Mouse (Mus musculus): ENCODE measurements around the gene Scn5a.

The Scn5a gene

GRCm38 (mm10) chr9:119564803-119565202, 14.0 kb downstream of the Scn5a start:
- DNase-seq (ENCODE audit: low spot score in 2 of 2): no peak

- DNase-seq (ENCODE audit: low spot score in 2 of 2): no peak
Measured at GRCm38 (mm10) chr9:119563617-119564016, 15.2 kb downstream of the Scn5a start.

GRCm38 (mm10) chr9:119562256-119562655, 16.6 kb downstream of the Scn5a start:
- no peak for DNase-seq (ENCODE audit: low spot score in 2 of 2)

GRCm38 (mm10) chr9:119561746-119562145, 17.1 kb downstream of the Scn5a start:
- DNase-seq (ENCODE audit: low spot score in 2 of 2): no peak

- no peak for DNase-seq (ENCODE audit: low spot score in 2 of 2)
Measured at GRCm38 (mm10) chr9:119559537-119560276, 19.1 kb downstream of the Scn5a start.

GRCm38 (mm10) chr9:119558119-119558854, 20.5 kb downstream of the Scn5a start:
- no peak for DNase-seq (ENCODE audit: low spot score in 2 of 2)

- no peak for DNase-seq (ENCODE audit: low spot score in 2 of 2)
Measured at GRCm38 (mm10) chr9:119556043-119556442, 22.8 kb downstream of the Scn5a start.

GRCm38 (mm10) chr9:119547528-119547927, 31.3 kb downstream of the Scn5a start:
- no peak for DNase-seq (ENCODE audit: low spot score in 2 of 2)

GRCm38 (mm10) chr9:119547128-119547527, 31.7 kb downstream of the Scn5a start:
- no peak for DNase-seq (ENCODE audit: low spot score in 2 of 2)

- DNase-seq (ENCODE audit: low spot score in 2 of 2): no peak
Measured at GRCm38 (mm10) chr9:119540726-119541125, 38.1 kb downstream of the Scn5a start.

GRCm38 (mm10) chr9:119537823-119538222, 41.0 kb downstream of the Scn5a start:
- DNase-seq (ENCODE audit: low spot score in 2 of 2): no peak

GRCm38 (mm10) chr9:119531684-119532417, 47.0 kb downstream of the Scn5a start:
- no peak for DNase-seq (ENCODE audit: low spot score in 2 of 2)

GRCm38 (mm10) chr9:119524511-119524910, 54.3 kb downstream of the Scn5a start:
- DNase-seq (ENCODE audit: low spot score in 2 of 2): no peak

GRCm38 (mm10) chr9:119523301-119523700, 55.5 kb downstream of the Scn5a start:
- DNase-seq (ENCODE audit: low spot score in 2 of 2): no peak

GRCm38 (mm10) chr9:119519116-119519515, 59.7 kb downstream of the Scn5a start:
- DNase-seq (ENCODE audit: low spot score in 2 of 2): no peak

GRCm38 (mm10) chr9:119518177-119518576, 60.6 kb downstream of the Scn5a start:
- DNase-seq (ENCODE audit: low spot score in 2 of 2): no peak

- DNase-seq (ENCODE audit: low spot score in 2 of 2): no peak
Measured at GRCm38 (mm10) chr9:119517467-119517866, 61.3 kb downstream of the Scn5a start.

- DNase-seq (ENCODE audit: low spot score in 2 of 2): no peak
Measured at GRCm38 (mm10) chr9:119516815-119517214, 62.0 kb downstream of the Scn5a start.

- DNase-seq (ENCODE audit: low spot score in 2 of 2): no peak
Measured at GRCm38 (mm10) chr9:119515454-119515853, 63.4 kb downstream of the Scn5a start.

GRCm38 (mm10) chr9:119514986-119515385, 63.8 kb downstream of the Scn5a start:
- DNase-seq (ENCODE audit: low spot score in 2 of 2): no peak

- no peak for DNase-seq (ENCODE audit: low spot score in 2 of 2)
Measured at GRCm38 (mm10) chr9:119513816-119514215, 65.0 kb downstream of the Scn5a start.

- DNase-seq (ENCODE audit: low spot score in 2 of 2): no peak
Measured at GRCm38 (mm10) chr9:119512993-119513392, 65.8 kb downstream of the Scn5a start.
